In genomic region chr16:89174435-89174834, GRCm38 (mm10) we compare ENCODE assay signal across 51 mouse cellular contexts. TPM values are rescaled to one million over a fixed set of nuclear protein-coding genes. Genes with fewer than 3 reads are reported as not detected.
"Had no signal": no experiment of that assay in that cellular context is flagged by ENCODE, and none has a peak within 500 bp of the region (broad histone marks: within the 10 kb centered on the region; RNA-seq: fewer than 3 reads in every experiment).

Gene 1110057P08Rik, plus strand, starts transcription at chr16:89174735.

- H3K36me3 ChIP-seq: heart, embryonic 10.5 days; heart, embryonic 12.5 days; heart, embryonic 13.5 days; heart, embryonic 15.5 days; hindbrain, embryonic 10.5 days; hindbrain, embryonic 12.5 days; hindbrain, embryonic 13.5 days; hindbrain, embryonic 15.5 days; intestine, embryonic 15.5 days; kidney, embryonic 15.5 days had no signal

- H3K9me3 ChIP-seq: heart, embryonic 10.5 days; heart, embryonic 12.5 days; heart, embryonic 15.5 days; hindbrain, embryonic 10.5 days; hindbrain, embryonic 12.5 days; hindbrain, embryonic 13.5 days; hindbrain, embryonic 15.5 days; intestine, embryonic 15.5 days; kidney, embryonic 15.5 days had no signal

- DNase-seq: heart, postnatal 10 days; heart, postnatal 14 days; heart, postnatal 36 days; heart, postnatal 4 days; kidney, adult 11 months; kidney, adult 18-20 months; kidney, adult 2 months; kidney, adult 8-10 months; kidney, adult 9 months; kidney, postnatal 10 days; kidney, postnatal 14 days; kidney, postnatal 25 days; kidney, postnatal 36 days; kidney, postnatal 4 days; layer of hippocampus, adult 9-11 months; layer of hippocampus, postnatal 36 days had no signal

- H3K27ac ChIP-seq: heart, embryonic 10.5 days; heart, embryonic 13.5 days; heart, embryonic 15.5 days; hindbrain, embryonic 10.5 days; hindbrain, embryonic 12.5 days; hindbrain, embryonic 13.5 days; hindbrain, embryonic 14.5 days; hindbrain, embryonic 15.5 days; hindbrain, postnatal 0 days; intestine, embryonic 15.5 days; kidney, embryonic 15.5 days; kidney, postnatal 0 days; layer of hippocampus, adult 2 months had no signal

- H3K9ac ChIP-seq: heart, embryonic 12.5 days; heart, embryonic 13.5 days; heart, embryonic 15.5 days; hindbrain, embryonic 12.5 days; hindbrain, embryonic 13.5 days; hindbrain, embryonic 14.5 days; hindbrain, embryonic 15.5 days; intestine, embryonic 15.5 days; kidney, embryonic 15.5 days had no signal

- H3K4me2 ChIP-seq: heart, embryonic 11.5 days; heart, embryonic 12.5 days; heart, embryonic 13.5 days; heart, embryonic 15.5 days; hindbrain, embryonic 12.5 days; hindbrain, embryonic 13.5 days; hindbrain, embryonic 14.5 days; hindbrain, embryonic 15.5 days; intestine, embryonic 15.5 days; kidney, embryonic 15.5 days had no signal

- H3K27me3 ChIP-seq: heart, embryonic 12.5 days; heart, embryonic 13.5 days; heart, embryonic 15.5 days; hindbrain, embryonic 12.5 days; hindbrain, embryonic 13.5 days; hindbrain, embryonic 15.5 days; intestine, embryonic 15.5 days; kidney, embryonic 15.5 days had no signal

- ATAC-seq: hindbrain, embryonic 16.5 days; hindbrain, postnatal 0 days; inflammation-experienced regulatory T-cells, adult 6 months; intestine, embryonic 15.5 days; intestine, embryonic 16.5 days; intestine, postnatal 0 days had no signal

- H3K4me1 ChIP-seq: heart, embryonic 10.5 days; heart, embryonic 12.5 days; heart, embryonic 13.5 days; heart, embryonic 15.5 days; hindbrain, embryonic 10.5 days; hindbrain, embryonic 12.5 days; hindbrain, embryonic 13.5 days; hindbrain, embryonic 15.5 days; intestine, embryonic 15.5 days; kidney, embryonic 15.5 days had no signal

- H3K4me3 ChIP-seq: heart, embryonic 10.5 days; heart, embryonic 12.5 days; heart, embryonic 13.5 days; heart, embryonic 15.5 days; hindbrain, embryonic 10.5 days; hindbrain, embryonic 12.5 days; hindbrain, embryonic 13.5 days; hindbrain, embryonic 15.5 days; intestine, embryonic 15.5 days; kidney, embryonic 15.5 days; layer of hippocampus, adult 2 months had no signal

RNA-seq across cellular contexts. Expression of gene 1110057P08Rik, which starts in this region (rescaled TPM):
- total RNA-seq: heart, postnatal 10 days; heart, postnatal 14 days; heart, postnatal 25 days; heart, postnatal 36 days; heart, postnatal 4 days; hematopoietic stem cell, adult 5-6 weeks; hindbrain, postnatal 0 days; layer of hippocampus, adult 18-20 months; layer of hippocampus, adult 2 months; layer of hippocampus, adult 8-10 months; layer of hippocampus, postnatal 10 days; layer of hippocampus, postnatal 14 days; layer of hippocampus, postnatal 25 days; layer of hippocampus, postnatal 36 days; left cerebral cortex, adult 18-20 months had no signal
- polyA plus RNA-seq: heart, embryonic 10.5 days; heart, embryonic 11.5 days; heart, embryonic 12.5 days; heart, embryonic 13.5 days; heart, embryonic 14.5 days; heart, embryonic 15.5 days; heart, embryonic 16.5 days; heart, postnatal 0 days; hindbrain, embryonic 10.5 days; hindbrain, embryonic 11.5 days; hindbrain, embryonic 12.5 days; hindbrain, embryonic 13.5 days; hindbrain, embryonic 14.5 days; hindbrain, embryonic 15.5 days; hindbrain, embryonic 16.5 days; hindbrain, postnatal 0 days; inflammation-experienced regulatory T-cells, adult 6 months; intestine, embryonic 14.5 days; intestine, embryonic 15.5 days; intestine, embryonic 16.5 days; intestine, postnatal 0 days; kidney, adult 2 months; kidney, embryonic 14.5 days; kidney, embryonic 15.5 days; kidney, embryonic 16.5 days; kidney, postnatal 0 days; large intestine, adult 2 months had no signal
